Mouse (Mus musculus) intestine, postnatal 0 days (tissue): ENCODE measurements around the gene Trpv3. TPM values are rescaled to one million over a fixed set of nuclear protein-coding genes. Genes with fewer than 3 reads are reported as not detected.

ENCODE experiments used
- ATAC-seq: fragments of 200-750 bp; cut with Nextera tagmentation; 2 replicates; pipeline ENCODE4 v1.8.0; 2017; ENCODE audit warnings: mild to moderate bottlenecking, moderate TSS enrichment, moderate library complexity
- H3K27ac ChIP-seq: fragments of 300-500 bp; sonication (generic); 2 replicates; pipeline ENCODE4 v1.5.1; 2014; ENCODE audit warnings: mild to moderate bottlenecking, low read depth, low read length, moderate library complexity
- H3K27me3 ChIP-seq: fragments of 300-500 bp; sonication (generic); replicated peaks from 2 replicates; pipeline ENCODE4 v1.6.1; 2014; ENCODE audit warnings: low read length, mixed read lengths; ENCODE audit not compliant: control insufficient read depth, insufficient read depth
- H3K36me3 ChIP-seq: fragments of 300-500 bp; sonication (generic); 2 replicates; pipeline ENCODE4 v1.6.1; 2014; ENCODE audit warnings: mild to moderate bottlenecking, moderate library complexity; ENCODE audit not compliant: control insufficient read depth, insufficient read depth
- H3K4me1 ChIP-seq: fragments of 300-500 bp; sonication (generic); replicated peaks from 2 replicates; pipeline ENCODE4 v1.6.1; 2014; ENCODE audit warnings: antibody characterized with exemption, low read length, mixed read lengths; ENCODE audit not compliant: control insufficient read depth, insufficient read depth
- H3K4me2 ChIP-seq: fragments of 300-500 bp; sonication (generic); replicated peaks from 2 replicates; pipeline ENCODE4 v1.6.1; 2014; ENCODE audit warnings: low read depth, mild to moderate bottlenecking, moderate library complexity
- H3K4me3 ChIP-seq: fragments of 300-500 bp; sonication (generic); 2 replicates; pipeline ENCODE4 v1.5.1; 2014; ENCODE audit warnings: low read depth, low read length
- H3K9ac ChIP-seq: fragments of 300-500 bp; sonication (generic); 2 replicates; pipeline ENCODE4 v1.6.1; 2014; ENCODE audit warnings: mild to moderate bottlenecking, low read depth, low read length
- H3K9me3 ChIP-seq: fragments of 300-500 bp; sonication (generic); 2 replicates; pipeline ENCODE4 v1.6.1; 2016; ENCODE audit warnings: mixed run types; ENCODE audit not compliant: control insufficient read depth
- CTCF ChIP-seq: sonication (generic); IDR thresholded peaks from 2 replicates; pipeline ENCODE4 v1.5.1; 2016; ENCODE audit warnings: low read depth, mild to moderate bottlenecking, control low read depth, antibody characterized with exemption, moderate library complexity
- WGBS: fragments of 180-500 bp; shearing (Covaris S2); extraction: QIAGEN DNeasy Blood & Tissue Kit; methylation state at CpG from one replicate; pipeline ENCODE4 v1.1.7; 2014; 5-methylcytosine and 5-hydroxymethylcytosine counted together
- polyA plus RNA-seq: library from polyadenylated mRNA; unstranded; fragments of >200 nt; fragmentation: Nextera tagmentation; extraction: Ambion mirVana; gene quantifications from 2 replicates; pipeline ENCODE4 v1.2.1, GENCODE M21; 2015

Gene Trpv3
- 0.16 and 0.27 TPM in 2 replicates for polyA plus RNA-seq

- Histone ChIP-seq H3K27me3 (no peaks in the 10 kb centered on the region), H3K9me3 (no peaks in the 10 kb centered on the region), H3K27ac (no peak within 1 kb of the TSS), H3K36me3 (no peaks in the 10 kb centered on the region), H3K4me1 (no peaks in the 10 kb centered on the region), H3K9ac (no peak within 1 kb of the TSS), H3K4me2 (peak within 1 kb of the TSS; percentile 40), H3K4me3 (no peak within 1 kb of the TSS)
- ATAC-seq, result peak; percentile 91
- no peak for TF ChIP-seq CTCF
- WGBS, result 44% methylated on average over 7 of the region's 7 CpGs
Observed at GRCm38 (mm10) chr11:73267267-73267666, at the start of gene Trpv3. Gene Trpv3 (plus strand): TSS chr11:73267388.

GRCm38 (mm10) chr11:73219671-73220070 is 47.5 kb upstream of the Trpv3 start:
- WGBS, result 56% methylated on average over 2 of the region's 2 CpGs
- H3K9ac ChIP-seq, result no peak overlapping the region
- H3K4me3 ChIP-seq, result no peak overlapping the region
- no peak for ATAC-seq
- peak; percentile 40 for TF ChIP-seq CTCF
- H3K4me1 ChIP-seq, result no peaks in the 10 kb centered on the region
- no peaks in the 10 kb centered on the region for H3K27me3 ChIP-seq
- no peaks in the 10 kb centered on the region for H3K9me3 ChIP-seq
- peaks cover 20% of the 10 kb centered on the region; the same call in 1 of the 2 replicates for H3K36me3 ChIP-seq
- H3K4me2 ChIP-seq, result no peak overlapping the region
- H3K27ac ChIP-seq, result no peak overlapping the region

- ATAC-seq, result no peak
- H3K9ac ChIP-seq, result no peak overlapping the region
- no peak for TF ChIP-seq CTCF
- H3K9me3 ChIP-seq, result no peaks in the 10 kb centered on the region
- H3K4me3 ChIP-seq, result no peak overlapping the region
- H3K4me2 ChIP-seq, result no peak overlapping the region
- no peaks in the 10 kb centered on the region for H3K4me1 ChIP-seq
- WGBS, result 75% methylated on average over 1 of the region's 1 CpGs
- H3K36me3 ChIP-seq, result peaks cover 12% of the 10 kb centered on the region; the same call in 1 of the 2 replicates
- no peaks in the 10 kb centered on the region for H3K27me3 ChIP-seq
- no peak overlapping the region for H3K27ac ChIP-seq
Observed at GRCm38 (mm10) chr11:73220651-73221050, 46.5 kb upstream of the Trpv3 start.

GRCm38 (mm10) chr11:73222846-73223245 is 44.3 kb upstream of the Trpv3 start:
- no peak for ATAC-seq
- Histone ChIP-seq H3K36me3 (no peaks in the 10 kb centered on the region; the same call in 1 of the 2 replicates), H3K27me3 (no peaks in the 10 kb centered on the region), H3K27ac (no peak overlapping the region), H3K4me1 (no peaks in the 10 kb centered on the region), H3K4me3 (no peak overlapping the region), H3K4me2 (no peak overlapping the region), H3K9ac (no peak overlapping the region), H3K9me3 (no peaks in the 10 kb centered on the region)
- WGBS, result 26% methylated on average over 5 of the region's 5 CpGs
- TF ChIP-seq CTCF, result no peak

GRCm38 (mm10) chr11:73223966-73224365 is 43.2 kb upstream of the Trpv3 start:
- TF ChIP-seq CTCF, result peak; percentile 84

GRCm38 (mm10) chr11:73225856-73226255 is 41.3 kb upstream of the Trpv3 start:
- H3K27me3 ChIP-seq, result no peaks in the 10 kb centered on the region
- H3K4me1 ChIP-seq, result no peaks in the 10 kb centered on the region
- no peaks in the 10 kb centered on the region; the same call in 1 of the 2 replicates for H3K36me3 ChIP-seq
- H3K9ac ChIP-seq, result no peak overlapping the region
- no peak overlapping the region for H3K4me3 ChIP-seq
- no peaks in the 10 kb centered on the region for H3K9me3 ChIP-seq
- no peak for TF ChIP-seq CTCF
- H3K4me2 ChIP-seq, result no peak overlapping the region
- WGBS, result 86% methylated on average over 6 of the region's 6 CpGs
- no peak overlapping the region for H3K27ac ChIP-seq
- ATAC-seq, result no peak

More at GRCm38 (mm10) chr11:73223966-73224365, 43.2 kb upstream of the Trpv3 start:
- Histone ChIP-seq H3K4me3 (no peak overlapping the region), H3K36me3 (no peaks in the 10 kb centered on the region; the same call in 1 of the 2 replicates), H3K9me3 (no peaks in the 10 kb centered on the region), H3K9ac (no peak overlapping the region), H3K27me3 (no peaks in the 10 kb centered on the region), H3K4me1 (no peaks in the 10 kb centered on the region), H3K4me2 (no peak overlapping the region), H3K27ac (no peak overlapping the region)
- peak; percentile 55 for ATAC-seq
- 62% methylated on average over 2 of the region's 2 CpGs for WGBS

- no peak for ATAC-seq
- Histone ChIP-seq H3K4me2 (no peak overlapping the region), H3K9me3 (no peaks in the 10 kb centered on the region), H3K27me3 (no peaks in the 10 kb centered on the region), H3K4me1 (no peaks in the 10 kb centered on the region), H3K9ac (no peak overlapping the region), H3K4me3 (no peak overlapping the region), H3K36me3 (no peaks in the 10 kb centered on the region), H3K27ac (no peak overlapping the region)
- TF ChIP-seq CTCF, result no peak
- WGBS, result 73% methylated on average over 5 of the region's 5 CpGs
Observed at GRCm38 (mm10) chr11:73228881-73229280, 38.3 kb upstream of the Trpv3 start.
